Mouse (Mus musculus) stomach, embryonic 14.5 days (tissue): ENCODE results near the gene Isy1. TPM values are rescaled to one million over a fixed set of nuclear protein-coding genes. Genes with fewer than 3 reads are reported as not detected.

Source experiments
- ATAC-seq: fragments of 200-750 bp; cut with Nextera tagmentation; 2 replicates; pipeline ENCODE4 v1.8.0; 2017; ENCODE audit warnings: low read depth, moderate TSS enrichment; ENCODE audit not compliant: insufficient number of reproducible peaks, insufficient read depth, low FRiP score
- H3K27ac ChIP-seq: fragments of 300-500 bp; sonication (generic); 2 replicates; pipeline ENCODE4 v1.5.1; 2014; ENCODE audit warnings: mild to moderate bottlenecking, low read length, moderate library complexity, mixed read lengths
- H3K27me3 ChIP-seq: fragments of 300-500 bp; sonication (generic); 2 replicates; pipeline ENCODE4 v1.6.1; 2014; ENCODE audit warnings: low read length, control low read depth, mixed read lengths; ENCODE audit not compliant: control insufficient read depth, insufficient read depth
- H3K36me3 ChIP-seq: fragments of 300-500 bp; sonication (generic); 2 replicates; pipeline ENCODE4 v1.6.1; 2014; ENCODE audit warnings: mild to moderate bottlenecking, control low read depth, low read length, moderate library complexity, mixed read lengths; ENCODE audit not compliant: control insufficient read depth, insufficient read depth
- H3K4me1 ChIP-seq: fragments of 300-500 bp; sonication (generic); 2 replicates; pipeline ENCODE4 v1.6.1; 2014; ENCODE audit warnings: low read length, control low read depth, mixed read lengths; ENCODE audit not compliant: control insufficient read depth, insufficient read depth
- H3K4me2 ChIP-seq: fragments of 300-500 bp; sonication (generic); replicated peaks from 2 replicates; pipeline ENCODE4 v1.6.1; 2014; ENCODE audit warnings: low read depth, low read length, control low read depth
- H3K4me3 ChIP-seq: fragments of 300-500 bp; sonication (generic); 2 replicates; pipeline ENCODE4 v1.5.1; 2014; ENCODE audit warnings: low read depth, low read length, control low read depth
- H3K9ac ChIP-seq: fragments of 300-500 bp; sonication (generic); replicated peaks from 2 replicates; pipeline ENCODE4 v1.6.1; 2014; ENCODE audit warnings: low read depth, mild to moderate bottlenecking, control low read depth, low read length, moderate library complexity, mixed read lengths
- H3K9me3 ChIP-seq: fragments of 300-500 bp; sonication (generic); 2 replicates; pipeline ENCODE4 v1.6.1; 2016; ENCODE audit warnings: low read depth, low read length, control low read depth; ENCODE audit not compliant: control insufficient read depth
- WGBS: fragments of 180-500 bp; shearing (Covaris S2); extraction: QIAGEN DNeasy Blood & Tissue Kit; methylation state at CpG from one replicate; pipeline ENCODE4 v1.1.7; 2014; 5-methylcytosine and 5-hydroxymethylcytosine counted together
- polyA plus RNA-seq: library from polyadenylated mRNA; unstranded; fragments of >200 nt; fragmentation: Nextera tagmentation; extraction: Ambion mirVana; gene quantifications from 2 replicates; pipeline ENCODE4 v1.2.1, GENCODE M21; 2014

The Isy1 gene
- polyA plus RNA-seq, 1 experiment from 2014 or later: 38.1 TPM

- no peak for ATAC-seq
- Histone ChIP-seq H3K4me2 (no peak overlapping the region), H3K36me3 (no peaks in the 10 kb centered on the region), H3K9me3 (no peaks in the 10 kb centered on the region), H3K27ac (no peak overlapping the region), H3K27me3 (no peaks in the 10 kb centered on the region), H3K4me3 (no peak overlapping the region), H3K9ac (no peak overlapping the region), H3K4me1 (no peaks in the 10 kb centered on the region)
- WGBS: 76% methylated on average over 7 of the region's 7 CpGs
Measured at GRCm38 (mm10) chr6:87875562-87875961, 37.0 kb upstream of the Isy1 start.

GRCm38 (mm10) chr6:87875083-87875482 is 36.5 kb upstream of the Isy1 start:
- Histone ChIP-seq H3K4me2 (no peak overlapping the region), H3K27me3 (no peaks in the 10 kb centered on the region), H3K27ac (no peak overlapping the region), H3K9me3 (no peaks in the 10 kb centered on the region), H3K36me3 (no peaks in the 10 kb centered on the region), H3K9ac (no peak overlapping the region), H3K4me1 (no peaks in the 10 kb centered on the region), H3K4me3 (no peak overlapping the region)
- no peak for ATAC-seq
- 74% methylated on average over 1 of the region's 1 CpGs for WGBS

- Histone ChIP-seq H3K4me3 (no peak overlapping the region), H3K27ac (no peak overlapping the region), H3K4me2 (no peak overlapping the region), H3K9me3 (no peaks in the 10 kb centered on the region), H3K36me3 (no peaks in the 10 kb centered on the region), H3K27me3 (no peaks in the 10 kb centered on the region), H3K9ac (no peak overlapping the region), H3K4me1 (no peaks in the 10 kb centered on the region)
- 87% methylated on average over 2 of the region's 2 CpGs for WGBS
- ATAC-seq: no peak
Measured at GRCm38 (mm10) chr6:87873963-87874362, 35.4 kb upstream of the Isy1 start.

- H3K27ac ChIP-seq: no peak overlapping the region
- no peaks in the 10 kb centered on the region for H3K27me3 ChIP-seq
- no peak for ATAC-seq
- no peak overlapping the region for H3K4me3 ChIP-seq
- no peak overlapping the region for H3K4me2 ChIP-seq
- H3K9ac ChIP-seq: no peak overlapping the region
- no peaks in the 10 kb centered on the region for H3K9me3 ChIP-seq
- H3K4me1 ChIP-seq: no peaks in the 10 kb centered on the region
- no peaks in the 10 kb centered on the region for H3K36me3 ChIP-seq
- WGBS: 50% methylated on average over 1 of the region's 1 CpGs
Measured at GRCm38 (mm10) chr6:87873104-87873503, 34.5 kb upstream of the Isy1 start.

- Histone ChIP-seq H3K27ac (no peak overlapping the region), H3K9ac (no peak overlapping the region), H3K27me3 (no peaks in the 10 kb centered on the region), H3K4me1 (no peaks in the 10 kb centered on the region), H3K36me3 (no peaks in the 10 kb centered on the region), H3K4me2 (no peak overlapping the region), H3K9me3 (no peaks in the 10 kb centered on the region), H3K4me3 (no peak overlapping the region)
- no peak for ATAC-seq
- 74% methylated on average over 7 of the region's 7 CpGs for WGBS
Measured at GRCm38 (mm10) chr6:87871240-87871639, 32.6 kb upstream of the Isy1 start.

- no peak overlapping the region for H3K4me2 ChIP-seq
- ATAC-seq: no peak
- no peak overlapping the region for H3K27ac ChIP-seq
- WGBS: 37% methylated on average over 1 of the region's 1 CpGs
- H3K36me3 ChIP-seq: no peaks in the 10 kb centered on the region
- H3K27me3 ChIP-seq: no peaks in the 10 kb centered on the region
- H3K4me1 ChIP-seq: no peaks in the 10 kb centered on the region
- H3K4me3 ChIP-seq: no peak overlapping the region
- no peak overlapping the region for H3K9ac ChIP-seq
- no peaks in the 10 kb centered on the region for H3K9me3 ChIP-seq
Measured at GRCm38 (mm10) chr6:87870440-87870839, 31.8 kb upstream of the Isy1 start.

GRCm38 (mm10) chr6:87868871-87869506 is 30.4 kb upstream of the Isy1 start:
- H3K9me3 ChIP-seq: no peaks in the 10 kb centered on the region
- no peak overlapping the region for H3K4me2 ChIP-seq
- H3K9ac ChIP-seq: no peak overlapping the region
- WGBS: 75% methylated on average over 9 of the region's 9 CpGs
- no peak for ATAC-seq
- no peaks in the 10 kb centered on the region for H3K4me1 ChIP-seq
- no peaks in the 10 kb centered on the region for H3K27me3 ChIP-seq
- H3K36me3 ChIP-seq: no peaks in the 10 kb centered on the region
- H3K4me3 ChIP-seq: no peak overlapping the region
- H3K27ac ChIP-seq: no peak overlapping the region

GRCm38 (mm10) chr6:87867256-87867655 is 28.7 kb upstream of the Isy1 start:
- no peak overlapping the region for H3K9ac ChIP-seq
- H3K36me3 ChIP-seq: no peaks in the 10 kb centered on the region
- H3K9me3 ChIP-seq: no peaks in the 10 kb centered on the region
- 68% methylated on average over 2 of the region's 2 CpGs for WGBS
- ATAC-seq: no peak
- no peaks in the 10 kb centered on the region for H3K27me3 ChIP-seq
- no peak overlapping the region for H3K27ac ChIP-seq
- H3K4me3 ChIP-seq: no peak overlapping the region
- no peaks in the 10 kb centered on the region for H3K4me1 ChIP-seq
- no peak overlapping the region for H3K4me2 ChIP-seq

- Histone ChIP-seq H3K4me3 (no peak overlapping the region), H3K9me3 (no peaks in the 10 kb centered on the region), H3K27me3 (no peaks in the 10 kb centered on the region), H3K36me3 (no peaks in the 10 kb centered on the region), H3K4me1 (no peaks in the 10 kb centered on the region), H3K27ac (no peak overlapping the region), H3K4me2 (no peak overlapping the region), H3K9ac (no peak overlapping the region)
- 82% methylated on average over 6 of the region's 6 CpGs for WGBS
- no peak for ATAC-seq
Measured at GRCm38 (mm10) chr6:87866211-87866610, 27.6 kb upstream of the Isy1 start.
